Comparison of ENCODE assay signal across 19 mouse cellular contexts in the genomic region with DNA sequence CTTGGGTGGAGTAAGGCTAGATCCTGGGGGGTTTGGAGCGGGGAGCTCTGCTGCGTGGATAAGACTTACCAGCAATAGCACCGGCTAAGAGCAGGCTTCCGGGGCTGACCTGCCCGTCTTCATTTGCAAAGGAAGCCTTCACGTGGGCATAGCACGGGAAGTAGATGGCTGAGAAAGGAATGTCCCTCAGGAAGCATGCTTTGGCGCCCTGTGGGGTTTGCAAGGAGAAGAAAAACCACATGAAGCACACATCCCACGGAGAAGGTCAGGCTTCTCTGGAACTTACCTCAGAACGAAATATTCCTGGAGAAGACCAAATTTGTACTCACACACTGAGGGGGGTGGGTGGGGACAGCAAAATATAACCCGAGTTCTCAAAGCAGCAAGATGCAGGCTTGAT.
"Had no signal": no experiment of that assay in that cellular context is flagged by ENCODE, and none has a peak within 500 bp of the region (broad histone marks: within the 10 kb centered on the region; RNA-seq: fewer than 3 reads in every experiment).

No protein-coding gene starts in this region.

- ATAC-seq: midbrain, embryonic 13.5 days; midbrain, embryonic 16.5 days had no signal

- H3K4me2 ChIP-seq: lung, embryonic 14.5 days; midbrain, embryonic 13.5 days; neural tube, embryonic 13.5 days; neural tube, embryonic 15.5 days had no signal

- H3K9me3 ChIP-seq: midbrain, embryonic 10.5 days; midbrain, embryonic 13.5 days; neural tube, embryonic 13.5 days; neural tube, embryonic 15.5 days had no signal

- H3K27ac ChIP-seq: liver, embryonic 14.5 days; midbrain, embryonic 10.5 days; midbrain, embryonic 13.5 days; neural tube, embryonic 13.5 days; neural tube, embryonic 15.5 days had no signal

- H3K36me3 ChIP-seq: midbrain, embryonic 13.5 days; neural tube, embryonic 13.5 days; neural tube, embryonic 15.5 days had no signal

- H3K27me3 ChIP-seq: midbrain, embryonic 13.5 days; neural tube, embryonic 13.5 days; neural tube, embryonic 15.5 days had no signal

- H3K4me3 ChIP-seq: midbrain, embryonic 10.5 days; midbrain, embryonic 13.5 days; myocyte; neural tube, embryonic 13.5 days; neural tube, embryonic 15.5 days had no signal

- H3K9ac ChIP-seq: liver, embryonic 14.5 days; lung, embryonic 14.5 days; midbrain, embryonic 13.5 days; neural tube, embryonic 13.5 days; neural tube, embryonic 15.5 days had no signal

- H3K4me1 ChIP-seq: neural tube, embryonic 13.5 days; neural tube, embryonic 15.5 days had no signal

- DNase-seq: lung, adult 18-20 months; lung, embryonic 14.5 days; lung, postnatal 10 days; lung, postnatal 4 days; retina, postnatal 1 day; right cerebral cortex, adult 18-20 months; right cerebral cortex, postnatal 25 days; right cerebral cortex, postnatal 4 days; spleen, adult 18-20 months; thymus, adult 18-20 months; thymus, postnatal 14 days; thymus, postnatal 36 days had no signal
